Mouse (Mus musculus): Measurements from ENCODE around the gene Hnf1b. TPM values are rescaled to one million over a fixed set of nuclear protein-coding genes. Genes with fewer than 3 reads are reported as not detected.

Hnf1b gene
- polyA plus RNA-seq, 1 experiment from 2014 or later: 0.30 TPM

GRCm38 (mm10) chr11:83878417-83878952 lies 28.6 kb downstream of the Hnf1b start:
- 60% methylated on average over 4 of the region's 4 CpGs for WGBS (ENCODE audit: insufficient replicate concordance)

GRCm38 (mm10) chr11:83879130-83879529 lies 29.3 kb downstream of the Hnf1b start:
- Histone ChIP-seq H3K27me3 (ENCODE audit: control insufficient read depth, insufficient read depth, low read length) (no peaks in the 10 kb centered on the region), H3K9ac (ENCODE audit: low read depth, low read length) (no peak overlapping the region), H3K4me2 (no peak overlapping the region), H3K27ac (ENCODE audit: low read depth, low read length) (no peak overlapping the region), H3K36me3 (ENCODE audit: control insufficient read depth, insufficient read depth, low read length) (no peaks in the 10 kb centered on the region), H3K9me3 (replicated peaks; ENCODE audit: control insufficient read depth, low read length) (no peaks in the 10 kb centered on the region), H3K4me1 (ENCODE audit: control insufficient read depth, insufficient read depth, low read length) (peaks cover 4% of the 10 kb centered on the region; the same call in 1 of the 2 replicates), H3K4me3 (ENCODE audit: low read depth, low read length) (no peak overlapping the region)
- 69% methylated on average over 3 of the region's 3 CpGs for WGBS (ENCODE audit: insufficient replicate concordance)
- ATAC-seq (replicated peaks; ENCODE audit: insufficient number of reproducible peaks, low FRiP score, low TSS enrichment): no peak

More at GRCm38 (mm10) chr11:83878417-83878952, 28.6 kb downstream of the Hnf1b start:
- Histone ChIP-seq H3K4me2 (no peak overlapping the region), H3K27ac (ENCODE audit: low read depth, low read length) (no peak overlapping the region), H3K36me3 (ENCODE audit: control insufficient read depth, insufficient read depth, low read length) (no peaks in the 10 kb centered on the region), H3K4me3 (ENCODE audit: low read depth, low read length) (no peak overlapping the region), H3K27me3 (ENCODE audit: control insufficient read depth, insufficient read depth, low read length) (no peaks in the 10 kb centered on the region), H3K9ac (ENCODE audit: low read depth, low read length) (no peak overlapping the region), H3K4me1 (ENCODE audit: control insufficient read depth, insufficient read depth, low read length) (peaks cover 4% of the 10 kb centered on the region; the same call in 1 of the 2 replicates), H3K9me3 (replicated peaks; ENCODE audit: control insufficient read depth, low read length) (no peaks in the 10 kb centered on the region)
- no peak for ATAC-seq (replicated peaks; ENCODE audit: insufficient number of reproducible peaks, low FRiP score, low TSS enrichment)

- Histone ChIP-seq H3K36me3 (ENCODE audit: control insufficient read depth, insufficient read depth, low read length) (no peaks in the 10 kb centered on the region), H3K27me3 (ENCODE audit: control insufficient read depth, insufficient read depth, low read length) (no peaks in the 10 kb centered on the region), H3K4me3 (ENCODE audit: low read depth, low read length) (no peak overlapping the region), H3K9me3 (replicated peaks; ENCODE audit: control insufficient read depth, low read length) (no peaks in the 10 kb centered on the region), H3K4me2 (no peak overlapping the region), H3K27ac (ENCODE audit: low read depth, low read length) (no peak overlapping the region), H3K9ac (ENCODE audit: low read depth, low read length) (no peak overlapping the region), H3K4me1 (ENCODE audit: control insufficient read depth, insufficient read depth, low read length) (peaks cover 4% of the 10 kb centered on the region; the same call in 1 of the 2 replicates)
- WGBS (ENCODE audit: insufficient replicate concordance): 74% methylated on average over 5 of the region's 5 CpGs
- ATAC-seq (replicated peaks; ENCODE audit: insufficient number of reproducible peaks, low FRiP score, low TSS enrichment): no peak
Observed at GRCm38 (mm10) chr11:83881438-83881837, 31.6 kb downstream of the Hnf1b start.

GRCm38 (mm10) chr11:83882552-83882951 lies 32.7 kb downstream of the Hnf1b start:
- H3K36me3 ChIP-seq (ENCODE audit: control insufficient read depth, insufficient read depth, low read length): no peaks in the 10 kb centered on the region
- no peaks in the 10 kb centered on the region for H3K27me3 ChIP-seq (ENCODE audit: control insufficient read depth, insufficient read depth, low read length)
- WGBS (ENCODE audit: insufficient replicate concordance): 37% methylated on average over 6 of the region's 6 CpGs
- H3K4me3 ChIP-seq (ENCODE audit: low read depth, low read length): no peak overlapping the region
- no peak overlapping the region for H3K9ac ChIP-seq (ENCODE audit: low read depth, low read length)
- no peak overlapping the region for H3K27ac ChIP-seq (ENCODE audit: low read depth, low read length)
- H3K4me1 ChIP-seq (ENCODE audit: control insufficient read depth, insufficient read depth, low read length): peaks cover 3% of the 10 kb centered on the region; the same call in 1 of the 2 replicates
- no peaks in the 10 kb centered on the region for H3K9me3 ChIP-seq (replicated peaks; ENCODE audit: control insufficient read depth, low read length)
- H3K4me2 ChIP-seq: no peak overlapping the region
- no peak for ATAC-seq (replicated peaks; ENCODE audit: insufficient number of reproducible peaks, low FRiP score, low TSS enrichment)

- H3K36me3 ChIP-seq (ENCODE audit: control insufficient read depth, insufficient read depth, low read length): no peaks in the 10 kb centered on the region
- H3K9ac ChIP-seq (ENCODE audit: low read depth, low read length): no peak overlapping the region
- no peaks in the 10 kb centered on the region for H3K27me3 ChIP-seq (ENCODE audit: control insufficient read depth, insufficient read depth, low read length)
- no peaks in the 10 kb centered on the region for H3K9me3 ChIP-seq (replicated peaks; ENCODE audit: control insufficient read depth, low read length)
- 68% methylated on average over 6 of the region's 6 CpGs for WGBS (ENCODE audit: insufficient replicate concordance)
- no peaks in the 10 kb centered on the region; the same call in 1 of the 2 replicates for H3K4me1 ChIP-seq (ENCODE audit: control insufficient read depth, insufficient read depth, low read length)
- no peak for ATAC-seq (replicated peaks; ENCODE audit: insufficient number of reproducible peaks, low FRiP score, low TSS enrichment)
- H3K4me3 ChIP-seq (ENCODE audit: low read depth, low read length): no peak overlapping the region
- no peak overlapping the region for H3K4me2 ChIP-seq
- H3K27ac ChIP-seq (ENCODE audit: low read depth, low read length): no peak overlapping the region
Observed at GRCm38 (mm10) chr11:83883074-83883473, 33.2 kb downstream of the Hnf1b start.

GRCm38 (mm10) chr11:83883812-83884211 lies 33.9 kb downstream of the Hnf1b start:
- Histone ChIP-seq H3K27me3 (ENCODE audit: control insufficient read depth, insufficient read depth, low read length) (no peaks in the 10 kb centered on the region), H3K36me3 (ENCODE audit: control insufficient read depth, insufficient read depth, low read length) (no peaks in the 10 kb centered on the region), H3K9me3 (replicated peaks; ENCODE audit: control insufficient read depth, low read length) (no peaks in the 10 kb centered on the region), H3K9ac (ENCODE audit: low read depth, low read length) (no peak overlapping the region), H3K27ac (ENCODE audit: low read depth, low read length) (no peak overlapping the region), H3K4me3 (ENCODE audit: low read depth, low read length) (no peak overlapping the region), H3K4me1 (ENCODE audit: control insufficient read depth, insufficient read depth, low read length) (no peaks in the 10 kb centered on the region; the same call in 1 of the 2 replicates), H3K4me2 (no peak overlapping the region)
- WGBS (ENCODE audit: insufficient replicate concordance): 85% methylated on average over 9 of the region's 9 CpGs
- no peak for ATAC-seq (replicated peaks; ENCODE audit: insufficient number of reproducible peaks, low FRiP score, low TSS enrichment)

- Histone ChIP-seq H3K27ac (ENCODE audit: low read depth, low read length) (no peak overlapping the region), H3K4me2 (no peak overlapping the region), H3K27me3 (ENCODE audit: control insufficient read depth, insufficient read depth, low read length) (no peaks in the 10 kb centered on the region), H3K9me3 (replicated peaks; ENCODE audit: control insufficient read depth, low read length) (no peaks in the 10 kb centered on the region), H3K36me3 (ENCODE audit: control insufficient read depth, insufficient read depth, low read length) (no peaks in the 10 kb centered on the region), H3K4me3 (ENCODE audit: low read depth, low read length) (no peak overlapping the region), H3K9ac (ENCODE audit: low read depth, low read length) (no peak overlapping the region), H3K4me1 (ENCODE audit: control insufficient read depth, insufficient read depth, low read length) (no peaks in the 10 kb centered on the region)
- 83% methylated on average over 8 of the region's 8 CpGs for WGBS (ENCODE audit: insufficient replicate concordance)
- no peak for ATAC-seq (replicated peaks; ENCODE audit: insufficient number of reproducible peaks, low FRiP score, low TSS enrichment)
Observed at GRCm38 (mm10) chr11:83885175-83885574, 35.3 kb downstream of the Hnf1b start.

GRCm38 (mm10) chr11:83886746-83887145 lies 36.9 kb downstream of the Hnf1b start:
- H3K4me2 ChIP-seq: no peak overlapping the region
- H3K27me3 ChIP-seq (ENCODE audit: control insufficient read depth, insufficient read depth, low read length): no peaks in the 10 kb centered on the region
- H3K36me3 ChIP-seq (ENCODE audit: control insufficient read depth, insufficient read depth, low read length): no peaks in the 10 kb centered on the region
- WGBS (ENCODE audit: insufficient replicate concordance): 83% methylated on average over 3 of the region's 3 CpGs
- no peaks in the 10 kb centered on the region for H3K4me1 ChIP-seq (ENCODE audit: control insufficient read depth, insufficient read depth, low read length)
- H3K9me3 ChIP-seq (replicated peaks; ENCODE audit: control insufficient read depth, low read length): no peaks in the 10 kb centered on the region
- no peak overlapping the region for H3K9ac ChIP-seq (ENCODE audit: low read depth, low read length)
- no peak overlapping the region for H3K4me3 ChIP-seq (ENCODE audit: low read depth, low read length)
- H3K27ac ChIP-seq (ENCODE audit: low read depth, low read length): no peak overlapping the region
- ATAC-seq (replicated peaks; ENCODE audit: insufficient number of reproducible peaks, low FRiP score, low TSS enrichment): no peak

GRCm38 (mm10) chr11:83891366-83891765 lies 41.5 kb downstream of the Hnf1b start:
- no peak for ATAC-seq (replicated peaks; ENCODE audit: insufficient number of reproducible peaks, low FRiP score, low TSS enrichment)

More at GRCm38 (mm10) chr11:83891366-83891765, 41.5 kb downstream of the Hnf1b start:
- Histone ChIP-seq H3K36me3 (ENCODE audit: control insufficient read depth, insufficient read depth, low read length) (no peaks in the 10 kb centered on the region), H3K4me3 (ENCODE audit: low read depth, low read length) (no peak overlapping the region), H3K9ac (ENCODE audit: low read depth, low read length) (no peak overlapping the region), H3K27ac (ENCODE audit: low read depth, low read length) (no peak overlapping the region), H3K4me2 (no peak overlapping the region), H3K4me1 (ENCODE audit: control insufficient read depth, insufficient read depth, low read length) (no peaks in the 10 kb centered on the region), H3K9me3 (replicated peaks; ENCODE audit: control insufficient read depth, low read length) (no peaks in the 10 kb centered on the region), H3K27me3 (ENCODE audit: control insufficient read depth, insufficient read depth, low read length) (no peaks in the 10 kb centered on the region)
- 32% methylated on average over 6 of the region's 6 CpGs for WGBS (ENCODE audit: insufficient replicate concordance)

Measured in heart, embryonic 11.5 days (tissue).